Mouse (Mus musculus) brain, embryonic 14.5 days (tissue): ENCODE measurements at regions not wholly inside any gene's neighbourhood (a gene's known extent, or its start where the extent isn't known, plus 50 kb on each side); places are given as distances from the start of the nearest gene placed in this dataset.

Experiments used
- CTCF ChIP-seq: fragments of 200-500 bp; IDR thresholded peaks from 2 replicates; pipeline ENCODE4 v1.5.1; 2012; ENCODE audit warnings: inconsistent platforms, mild to moderate bottlenecking, moderate library complexity, borderline replicate concordance; ENCODE audit not compliant: insufficient read depth, insufficient read length; ENCODE audit errors: extremely low read depth
- POLR2A ChIP-seq: fragments of 200-500 bp; IDR thresholded peaks from 2 replicates; pipeline ENCODE4 v1.6.1; 2012; ENCODE audit warnings: mild to moderate bottlenecking, inconsistent platforms, borderline replicate concordance; ENCODE audit not compliant: poor library complexity, insufficient read depth, insufficient read length, severe bottlenecking; ENCODE audit errors: extremely low read depth

DNA sequence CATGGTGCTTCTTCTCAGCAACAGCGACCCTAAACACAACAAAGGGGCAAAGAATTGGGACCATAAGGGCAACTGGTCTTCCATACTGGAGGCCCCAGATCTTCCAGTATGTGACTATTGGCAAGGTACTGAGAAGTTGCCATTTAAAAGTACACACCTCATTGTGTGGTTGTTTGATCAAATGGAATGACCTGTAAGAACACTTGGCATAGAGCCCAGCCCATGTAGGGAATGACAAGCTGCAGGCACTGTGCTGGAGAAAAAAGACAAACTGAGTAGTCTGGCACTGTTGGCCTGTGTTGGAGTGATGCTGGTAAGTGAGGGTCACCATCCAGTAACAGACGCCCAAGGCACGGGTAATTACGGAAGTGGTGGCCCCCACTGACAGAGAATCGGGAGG lies 72.8 kb upstream of the Gm17304 start:
- TF ChIP-seq CTCF (no peak), POLR2A (no peak)
